Mouse (Mus musculus): ENCODE measurements at regions not wholly inside any gene's neighbourhood (a gene's known extent, or its start where the extent isn't known, plus 50 kb on each side); places are given as distances from the start of the nearest gene placed in this dataset.
"Not testable (repeated sequence)": the region's sequence is repeated elsewhere in the genome, so short reads cannot be mapped to it uniquely, and the experiment has no call there.

GRCm38 (mm10) chr11:29628476-29628875, 64.3 kb upstream of the Rtn4 start:
- no peak for ATAC-seq (replicated peaks; ENCODE audit: low read depth, poor library complexity, severe bottlenecking)

- ATAC-seq (replicated peaks; ENCODE audit: low read depth, poor library complexity, severe bottlenecking), result no peak
These were observed 60.3 kb upstream of the Rtn4 start for GRCm38 (mm10) chr11:29632486-29632885.

DNA sequence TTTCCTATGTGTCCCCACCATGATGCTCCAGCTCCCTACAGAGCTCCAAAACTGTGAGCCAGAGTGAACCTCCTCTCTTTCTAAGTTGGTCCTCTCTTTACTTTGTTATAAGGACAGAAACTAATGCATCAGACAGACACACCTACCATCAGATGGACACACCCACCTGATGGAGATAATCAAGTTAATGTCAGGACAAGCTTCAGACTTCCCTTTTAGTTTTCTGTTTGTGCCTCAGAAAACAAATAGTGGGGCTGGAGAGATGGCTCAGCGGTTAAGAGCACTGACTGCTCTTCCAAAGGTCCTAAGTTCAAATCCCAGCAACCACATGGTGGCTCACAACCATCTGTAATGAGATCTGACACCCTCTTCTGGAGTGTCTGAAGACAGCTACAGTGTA, 59.5 kb upstream of the Rtn4 start:
- not testable (repeated sequence) for ATAC-seq (replicated peaks; ENCODE audit: low read depth, poor library complexity, severe bottlenecking)

- ATAC-seq (replicated peaks; ENCODE audit: low read depth, poor library complexity, severe bottlenecking), result no peak
These were observed 56.0 kb upstream of the Rtn4 start for GRCm38 (mm10) chr11:29636759-29637200.

DNA sequence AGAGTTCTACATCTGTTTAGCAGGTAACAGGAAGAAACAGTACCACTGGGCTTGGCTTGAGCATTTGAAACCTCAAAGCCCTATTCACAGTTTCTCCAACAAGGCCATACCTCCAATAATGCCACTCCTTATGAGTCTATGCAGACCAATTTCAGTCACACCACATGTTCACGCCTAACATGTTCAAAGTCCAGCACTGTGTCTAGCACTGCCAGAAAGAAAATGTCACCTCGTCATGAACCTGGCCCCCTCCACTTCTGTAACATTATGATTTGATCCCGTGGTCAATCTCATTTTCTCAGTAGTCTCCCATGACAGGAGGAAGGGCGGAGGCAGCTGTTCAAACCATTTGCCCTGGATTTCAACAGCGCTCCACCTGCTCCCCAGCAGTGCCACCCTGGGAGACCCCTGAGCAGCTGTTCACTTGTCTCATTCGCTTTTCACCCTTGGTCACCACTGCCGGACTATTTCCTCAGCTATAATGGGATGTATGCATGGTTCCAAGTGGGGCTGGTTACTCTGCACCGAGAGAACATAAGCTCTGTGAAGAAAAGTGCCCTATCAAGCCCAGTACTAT, 54.6 kb upstream of the Rtn4 start:
- peak; percentile 26; the same call in 1 of the 2 replicates for ATAC-seq (replicated peaks; ENCODE audit: low read depth, poor library complexity, severe bottlenecking)

- peak; percentile 94 for ATAC-seq (replicated peaks; ENCODE audit: low read depth, poor library complexity, severe bottlenecking)
These were observed 53.9 kb upstream of the Rtn4 start for GRCm38 (mm10) chr11:29638861-29639260.

All from common myeloid progenitor, adult 5-6 weeks (primary cell).